Mouse (Mus musculus) megakaryocyte, embryonic 14.5 days (primary cell): ENCODE results near the gene Map3k20. TPM values are rescaled to one million over a fixed set of nuclear protein-coding genes. Genes with fewer than 3 reads are reported as not detected.

Source experiments
- H3K27me3 ChIP-seq: replicated peaks from 2 replicates; pipeline ENCODE3; 2012; ENCODE audit warnings: inconsistent platforms
- H3K36me3 ChIP-seq: replicated peaks from 2 replicates; pipeline ENCODE3; 2012; ENCODE audit warnings: low read length, inconsistent platforms, mixed read lengths
- H3K4me1 ChIP-seq: 2 replicates; pipeline ENCODE4 v1.6.1; 2012; ENCODE audit warnings: inconsistent platforms
- H3K4me3 ChIP-seq: replicated peaks from 2 replicates; pipeline ENCODE3; 2012; ENCODE audit warnings: moderate library complexity, mild to moderate bottlenecking, inconsistent platforms
- H3K9me3 ChIP-seq: 2 replicates; pipeline ENCODE4 v1.6.1; 2012; ENCODE audit warnings: inconsistent platforms
- FLI1 ChIP-seq: IDR thresholded peaks from 2 replicates; pipeline ENCODE4 v1.6.1; 2012; ENCODE audit warnings: low read length, inconsistent platforms, mixed read lengths
- GATA1 ChIP-seq: IDR thresholded peaks from 3 replicates; pipeline ENCODE4 v1.6.1; 2012; ENCODE audit warnings: mixed read lengths, low read length, inconsistent platforms, borderline replicate concordance
- polyA plus RNA-seq: library from polyadenylated mRNA; stranded (reverse); fragments of >175 nt; gene quantifications from 2 replicates; pipeline ENCODE4 v1.2.3, GENCODE M21; 2012; ENCODE audit warnings: low replicate concordance; ENCODE audit not compliant: insufficient read depth

Gene Map3k20
- polyA plus RNA-seq, 1 experiment: 2.8 TPM

GRCm38 (mm10) chr2:72278247-72278873 lies 7.1 kb upstream of the Map3k20 start:
- Histone ChIP-seq H3K4me1 (no peaks in the 10 kb centered on the region), H3K27me3 (peaks cover 9% of the 10 kb centered on the region), H3K4me3 (no peak overlapping the region), H3K36me3 (no peaks in the 10 kb centered on the region), H3K9me3 (no peaks in the 10 kb centered on the region)
- TF ChIP-seq FLI1 (no peak), GATA1 (no peak)

- Histone ChIP-seq H3K27me3 (peaks cover 9% of the 10 kb centered on the region), H3K36me3 (no peaks in the 10 kb centered on the region), H3K9me3 (no peaks in the 10 kb centered on the region), H3K4me1 (peaks cover 12% of the 10 kb centered on the region), H3K4me3 (no peak overlapping the region)
- TF ChIP-seq GATA1: no peak
- no peak for TF ChIP-seq FLI1
These were observed 4.9 kb upstream of the Map3k20 start for GRCm38 (mm10) chr2:72280524-72280923.

GRCm38 (mm10) chr2:72281971-72282370 lies 3.5 kb upstream of the Map3k20 start:
- TF ChIP-seq GATA1 (no peak), FLI1 (no peak)
- H3K4me1 ChIP-seq: peaks cover 12% of the 10 kb centered on the region
- H3K27me3 ChIP-seq: peaks cover 9% of the 10 kb centered on the region
- no peak overlapping the region for H3K4me3 ChIP-seq
- H3K9me3 ChIP-seq: no peaks in the 10 kb centered on the region
- no peaks in the 10 kb centered on the region for H3K36me3 ChIP-seq

- Histone ChIP-seq H3K4me1 (peaks cover 20% of the 10 kb centered on the region), H3K4me3 (no peak overlapping the region), H3K36me3 (no peaks in the 10 kb centered on the region), H3K27me3 (peaks cover 7% of the 10 kb centered on the region), H3K9me3 (no peaks in the 10 kb centered on the region)
- TF ChIP-seq FLI1 (no peak), GATA1 (no peak)
These were observed 2.7 kb upstream of the Map3k20 start for GRCm38 (mm10) chr2:72282733-72283132.

GRCm38 (mm10) chr2:72284689-72285088 lies 748 bp upstream of the Map3k20 start:
- H3K4me1 ChIP-seq: peaks cover 34% of the 10 kb centered on the region
- no peak for TF ChIP-seq GATA1
- TF ChIP-seq FLI1: no peak
- H3K4me3 ChIP-seq: no peak overlapping the region
- peaks cover 7% of the 10 kb centered on the region for H3K27me3 ChIP-seq
- H3K9me3 ChIP-seq: no peaks in the 10 kb centered on the region
- peaks cover under 1% of the 10 kb centered on the region for H3K36me3 ChIP-seq

- TF ChIP-seq FLI1 (no peak), GATA1 (no peak)
- H3K36me3 ChIP-seq: peaks cover 5% of the 10 kb centered on the region
- peaks cover 42% of the 10 kb centered on the region for H3K4me1 ChIP-seq
- no peaks in the 10 kb centered on the region for H3K9me3 ChIP-seq
- peaks cover 7% of the 10 kb centered on the region for H3K27me3 ChIP-seq
- peak overlapping the region; percentile 94 for H3K4me3 ChIP-seq
These were observed 638 bp downstream of the Map3k20 start for GRCm38 (mm10) chr2:72285888-72286661.

- no peaks in the 10 kb centered on the region for H3K9me3 ChIP-seq
- peaks cover 7% of the 10 kb centered on the region for H3K36me3 ChIP-seq
- peaks cover 47% of the 10 kb centered on the region for H3K4me1 ChIP-seq
- peaks cover 4% of the 10 kb centered on the region for H3K27me3 ChIP-seq
- peak overlapping the region; percentile 86 for H3K4me3 ChIP-seq
- TF ChIP-seq GATA1 (no peak), FLI1 (no peak)
These were observed 1.7 kb downstream of the Map3k20 start for GRCm38 (mm10) chr2:72287142-72287541.

GRCm38 (mm10) chr2:72288932-72289534 lies 3.6 kb downstream of the Map3k20 start:
- TF ChIP-seq FLI1 (no peak), GATA1 (no peak)
- Histone ChIP-seq H3K36me3 (peaks cover 12% of the 10 kb centered on the region), H3K27me3 (no peaks in the 10 kb centered on the region), H3K4me1 (peaks cover 52% of the 10 kb centered on the region), H3K9me3 (no peaks in the 10 kb centered on the region), H3K4me3 (no peak overlapping the region)

- Histone ChIP-seq H3K9me3 (no peaks in the 10 kb centered on the region), H3K27me3 (no peaks in the 10 kb centered on the region), H3K4me1 (peaks cover 41% of the 10 kb centered on the region), H3K4me3 (no peak overlapping the region), H3K36me3 (peaks cover 24% of the 10 kb centered on the region)
- TF ChIP-seq FLI1 (no peak), GATA1 (no peak)
These were observed 5.7 kb downstream of the Map3k20 start for GRCm38 (mm10) chr2:72291103-72291502.

GRCm38 (mm10) chr2:72292573-72292972 lies 7.1 kb downstream of the Map3k20 start:
- H3K9me3 ChIP-seq: no peaks in the 10 kb centered on the region
- H3K36me3 ChIP-seq: peaks cover 35% of the 10 kb centered on the region
- TF ChIP-seq GATA1: no peak
- no peak for TF ChIP-seq FLI1
- peaks cover 35% of the 10 kb centered on the region for H3K4me1 ChIP-seq
- no peak overlapping the region for H3K4me3 ChIP-seq
- H3K27me3 ChIP-seq: no peaks in the 10 kb centered on the region
